Mouse (Mus musculus): ENCODE measurements around the gene Kcnn4. TPM values are rescaled to one million over a fixed set of nuclear protein-coding genes. Genes with fewer than 3 reads are reported as not detected.

Gene Kcnn4
- polyA plus RNA-seq, 1 experiment = 82.2 TPM

DNA sequence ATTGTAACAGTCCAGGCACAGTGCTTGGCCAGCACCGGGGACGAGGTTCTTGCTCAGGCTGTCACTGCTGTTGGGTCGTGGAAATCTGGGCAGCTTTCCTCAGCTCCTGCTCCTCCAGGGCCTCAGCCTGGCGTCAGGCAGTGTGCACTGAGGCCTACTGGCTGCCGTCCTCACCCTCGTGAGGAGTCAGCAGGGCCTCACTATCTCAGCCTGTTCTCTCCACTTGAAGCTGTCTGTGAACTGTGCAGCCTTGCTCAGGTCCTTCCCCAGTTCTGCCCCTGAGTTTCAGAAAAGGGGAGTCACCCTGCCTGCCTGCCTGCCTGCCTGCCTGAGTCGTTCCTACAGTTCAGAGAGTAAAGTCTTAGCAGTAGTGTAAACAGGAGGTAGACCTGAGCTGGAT is 45.2 kb downstream of the Kcnn4 start:
- Histone ChIP-seq H3K36me3 (ENCODE audit: control insufficient read depth, insufficient read depth) (no peaks in the 10 kb centered on the region), H3K27me3 (ENCODE audit: control insufficient read depth, insufficient read depth, insufficient read length) (no peaks in the 10 kb centered on the region), H3K79me2 (ENCODE audit: control insufficient read depth, insufficient read depth) (no peaks in the 10 kb centered on the region), H3ac (ENCODE audit: control insufficient read depth, insufficient read length, low read depth) (no peak overlapping the region), H3K4me3 (ENCODE audit: insufficient read depth, poor library complexity, severe bottlenecking) (no peak overlapping the region), H3K79me3 (ENCODE audit: low read depth) (no peaks in the 10 kb centered on the region)
- no peak for TF ChIP-seq CEBPB (IDR thresholded peaks at IDR 0.05; ENCODE audit: low read depth)
- no peak for TF ChIP-seq MAX (IDR thresholded peaks at IDR 0.05)
- TF ChIP-seq MYOG (IDR thresholded peaks at IDR 0.05; ENCODE audit: control insufficient read depth, extremely low read depth, insufficient read length) = no peak
- no peak for TF ChIP-seq USF1 (IDR thresholded peaks at IDR 0.05; ENCODE audit: low read depth)

DNA sequence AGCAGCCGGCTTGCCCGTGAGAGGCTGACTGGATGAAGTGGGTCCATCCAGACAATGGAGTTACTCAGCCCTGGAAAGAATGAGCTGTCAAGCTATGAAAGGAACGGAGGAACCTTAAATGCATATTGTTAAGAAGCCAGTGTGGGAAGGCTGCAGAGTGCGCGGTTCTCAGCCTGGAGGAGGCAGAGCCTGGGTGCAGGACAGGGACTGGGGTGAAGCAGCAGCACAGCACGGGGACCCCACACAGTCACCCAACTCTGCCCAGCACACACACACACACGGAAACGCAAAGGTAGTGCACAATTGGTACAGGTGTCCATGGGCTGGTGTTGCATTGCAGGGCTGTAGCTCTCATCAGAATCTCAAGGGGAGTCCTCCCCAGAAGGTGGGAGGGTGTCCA is 49.5 kb downstream of the Kcnn4 start:
- Histone ChIP-seq H3K36me3 (ENCODE audit: control insufficient read depth, insufficient read depth) (no peaks in the 10 kb centered on the region), H3ac (ENCODE audit: control insufficient read depth, insufficient read length, low read depth) (no peak overlapping the region), H3K27me3 (ENCODE audit: control insufficient read depth, insufficient read depth, insufficient read length) (no peaks in the 10 kb centered on the region), H3K79me3 (ENCODE audit: low read depth) (no peaks in the 10 kb centered on the region), H3K4me3 (ENCODE audit: insufficient read depth, poor library complexity, severe bottlenecking) (no peak overlapping the region), H3K79me2 (ENCODE audit: control insufficient read depth, insufficient read depth) (no peaks in the 10 kb centered on the region)
- no peak for TF ChIP-seq MAX (IDR thresholded peaks at IDR 0.05)
- TF ChIP-seq CEBPB (IDR thresholded peaks at IDR 0.05; ENCODE audit: low read depth) = no peak
- no peak for TF ChIP-seq MYOG (IDR thresholded peaks at IDR 0.05; ENCODE audit: control insufficient read depth, extremely low read depth, insufficient read length)
- TF ChIP-seq CTCF (IDR thresholded peaks at IDR 0.05; ENCODE audit: control insufficient read depth, insufficient read depth, insufficient read length) = no peak
- no peak for TF ChIP-seq FOSL1 (IDR thresholded peaks at IDR 0.05; ENCODE audit: insufficient read depth, low read length, poor library complexity, severe bottlenecking)
- no peak for TF ChIP-seq USF1 (IDR thresholded peaks at IDR 0.05; ENCODE audit: low read depth)
- no peak for TF ChIP-seq MYOD1 (IDR thresholded peaks at IDR 0.05; ENCODE audit: control insufficient read depth, insufficient read length, low read depth)

DNA sequence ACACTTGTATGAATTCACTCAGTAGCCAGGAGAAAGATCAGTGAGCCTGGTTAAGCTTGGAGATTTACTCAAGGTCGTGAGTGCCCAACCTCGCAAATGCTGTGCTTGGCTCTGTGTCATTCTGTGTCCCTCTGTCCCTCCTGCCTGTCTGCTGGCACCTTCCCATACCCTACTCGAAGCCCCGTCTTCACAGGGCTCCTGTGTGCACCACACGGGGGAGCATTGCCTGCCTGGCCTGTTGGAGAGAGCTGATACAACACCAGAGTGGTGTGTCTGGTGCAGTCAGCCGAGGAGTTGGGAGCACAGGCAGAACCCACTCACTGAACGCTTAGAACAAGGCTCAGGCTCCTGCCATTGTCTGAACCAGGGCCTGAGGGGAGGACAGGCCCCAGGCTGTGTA is 51.6 kb downstream of the Kcnn4 start:
- no peak overlapping the region for H3ac ChIP-seq (ENCODE audit: control insufficient read depth, insufficient read length, low read depth)
- no peaks in the 10 kb centered on the region for H3K36me3 ChIP-seq (ENCODE audit: control insufficient read depth, insufficient read depth)
- H3K27me3 ChIP-seq (ENCODE audit: control insufficient read depth, insufficient read depth, insufficient read length) = no peaks in the 10 kb centered on the region
- no peak overlapping the region for H3K4me3 ChIP-seq (ENCODE audit: insufficient read depth, poor library complexity, severe bottlenecking)
- TF ChIP-seq USF1 (IDR thresholded peaks at IDR 0.05; ENCODE audit: low read depth) (no peak), MAX (IDR thresholded peaks at IDR 0.05) (no peak), CEBPB (IDR thresholded peaks at IDR 0.05; ENCODE audit: low read depth) (no peak), FOSL1 (IDR thresholded peaks at IDR 0.05; ENCODE audit: insufficient read depth, low read length, poor library complexity, severe bottlenecking) (no peak), CTCF (IDR thresholded peaks at IDR 0.05; ENCODE audit: control insufficient read depth, insufficient read depth, insufficient read length) (no peak), MYOG (IDR thresholded peaks at IDR 0.05; ENCODE audit: control insufficient read depth, extremely low read depth, insufficient read length) (no peak), MYOD1 (IDR thresholded peaks at IDR 0.05; ENCODE audit: control insufficient read depth, insufficient read length, low read depth) (no peak)
- H3K79me3 ChIP-seq (ENCODE audit: low read depth) = no peaks in the 10 kb centered on the region
- H3K79me2 ChIP-seq (ENCODE audit: control insufficient read depth, insufficient read depth) = no peaks in the 10 kb centered on the region

DNA sequence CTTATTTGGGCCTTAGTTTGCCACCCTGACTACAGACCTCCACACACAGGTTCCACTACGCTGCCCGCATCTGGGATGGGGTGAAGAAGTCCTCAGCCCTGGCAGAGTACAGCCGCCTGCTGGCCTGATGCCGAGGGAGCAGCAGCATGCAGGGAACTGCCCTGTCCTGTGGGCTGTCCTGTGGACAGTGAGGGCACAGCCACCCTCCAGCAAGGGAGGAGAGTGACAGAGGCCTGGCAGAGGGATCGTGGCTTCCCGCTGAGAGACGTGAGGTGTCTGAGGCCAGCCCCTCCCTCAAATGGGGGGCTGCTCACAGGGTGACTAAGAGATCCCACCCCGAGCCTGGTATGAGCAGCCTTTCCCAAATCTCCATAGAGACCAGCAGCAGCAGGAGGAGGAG is 52.2 kb downstream of the Kcnn4 start:
- no peak overlapping the region for H3ac ChIP-seq (ENCODE audit: control insufficient read depth, insufficient read length, low read depth)
- H3K79me2 ChIP-seq (ENCODE audit: control insufficient read depth, insufficient read depth) = no peaks in the 10 kb centered on the region
- H3K27me3 ChIP-seq (ENCODE audit: control insufficient read depth, insufficient read depth, insufficient read length) = no peaks in the 10 kb centered on the region
- no peaks in the 10 kb centered on the region for H3K36me3 ChIP-seq (ENCODE audit: control insufficient read depth, insufficient read depth)
- no peaks in the 10 kb centered on the region for H3K79me3 ChIP-seq (ENCODE audit: low read depth)
- H3K4me3 ChIP-seq (ENCODE audit: insufficient read depth, poor library complexity, severe bottlenecking) = no peak overlapping the region
- TF ChIP-seq CTCF (IDR thresholded peaks at IDR 0.05; ENCODE audit: control insufficient read depth, insufficient read depth, insufficient read length) (no peak), MYOG (IDR thresholded peaks at IDR 0.05; ENCODE audit: control insufficient read depth, extremely low read depth, insufficient read length) (no peak), MYOD1 (IDR thresholded peaks at IDR 0.05; ENCODE audit: control insufficient read depth, insufficient read length, low read depth) (no peak), MAX (IDR thresholded peaks at IDR 0.05) (no peak), CEBPB (IDR thresholded peaks at IDR 0.05; ENCODE audit: low read depth) (no peak), FOSL1 (IDR thresholded peaks at IDR 0.05; ENCODE audit: insufficient read depth, low read length, poor library complexity, severe bottlenecking) (no peak)

DNA sequence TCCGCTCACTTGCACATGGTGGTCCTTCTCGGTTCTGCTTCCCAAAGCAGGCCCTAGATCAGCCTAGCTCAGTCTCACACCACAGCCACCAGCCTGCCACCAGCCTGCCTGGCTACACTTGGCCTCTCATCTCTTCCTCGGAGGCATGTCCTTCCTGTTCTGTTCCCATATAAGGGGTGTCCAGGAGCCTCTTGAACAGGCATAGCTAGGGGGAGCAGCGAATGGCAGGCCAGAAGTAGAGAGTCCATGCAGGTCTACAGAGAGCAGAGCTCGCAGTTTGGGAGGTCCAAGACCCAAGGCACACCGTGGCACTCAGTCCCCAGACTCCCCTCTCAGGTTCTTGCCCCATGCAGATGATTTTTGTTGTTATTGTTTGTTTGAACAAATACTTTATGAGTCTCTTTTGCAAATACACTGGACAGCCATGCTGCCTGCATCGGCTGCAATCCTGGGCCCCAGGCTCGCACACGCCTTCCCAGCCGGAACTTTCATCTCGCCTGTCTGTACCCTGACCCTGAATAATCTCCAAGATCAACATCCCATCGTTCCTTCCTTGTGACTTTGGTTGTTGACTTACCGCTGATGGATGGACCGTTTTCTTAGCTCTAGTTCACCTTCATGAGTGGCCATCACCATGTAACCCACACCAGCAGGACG is 53.2 kb downstream of the Kcnn4 start:
- Histone ChIP-seq H3K27me3 (ENCODE audit: control insufficient read depth, insufficient read depth, insufficient read length) (no peaks in the 10 kb centered on the region), H3K79me3 (ENCODE audit: low read depth) (no peaks in the 10 kb centered on the region), H3ac (ENCODE audit: control insufficient read depth, insufficient read length, low read depth) (no peak overlapping the region), H3K79me2 (ENCODE audit: control insufficient read depth, insufficient read depth) (no peaks in the 10 kb centered on the region), H3K4me3 (ENCODE audit: insufficient read depth, poor library complexity, severe bottlenecking) (no peak overlapping the region), H3K36me3 (ENCODE audit: control insufficient read depth, insufficient read depth) (no peaks in the 10 kb centered on the region)
- TF ChIP-seq USF1 (IDR thresholded peaks at IDR 0.05; ENCODE audit: low read depth) (no peak), CEBPB (IDR thresholded peaks at IDR 0.05; ENCODE audit: low read depth) (no peak), FOSL1 (IDR thresholded peaks at IDR 0.05; ENCODE audit: insufficient read depth, low read length, poor library complexity, severe bottlenecking) (no peak), MYOG (IDR thresholded peaks at IDR 0.05; ENCODE audit: control insufficient read depth, extremely low read depth, insufficient read length) (no peak), MYOD1 (IDR thresholded peaks at IDR 0.05; ENCODE audit: control insufficient read depth, insufficient read length, low read depth) (no peak), CTCF (IDR thresholded peaks at IDR 0.05; ENCODE audit: control insufficient read depth, insufficient read depth, insufficient read length) (no peak), MAX (IDR thresholded peaks at IDR 0.05) (no peak)

Measured in C2C12 (cell line).